Mouse (Mus musculus) small intestine, adult 2 months (tissue): ENCODE measurements around the gene Tbc1d9. TPM values are rescaled to one million over a fixed set of nuclear protein-coding genes. Genes with fewer than 3 reads are reported as not detected.
A peak's percentile ranks its signal among the peaks of the same experiment; 100 is the strongest.

Experiments
- H3K27ac ChIP-seq: fragments of 200-500 bp; 2 replicates; pipeline ENCODE4 v1.5.1; 2012; ENCODE audit warnings: low read depth, low read length, control low read depth, inconsistent platforms; ENCODE audit not compliant: insufficient read depth
- H3K27me3 ChIP-seq: fragments of 200-500 bp; 2 replicates; pipeline ENCODE4 v1.6.1; 2012; ENCODE audit warnings: mild to moderate bottlenecking, moderate library complexity, low read length, inconsistent platforms; ENCODE audit not compliant: control insufficient read depth, insufficient read depth
- H3K36me3 ChIP-seq: fragments of 200-500 bp; 2 replicates; pipeline ENCODE4 v1.6.1; 2012; ENCODE audit warnings: mild to moderate bottlenecking, low read length, control low read depth, inconsistent platforms; ENCODE audit not compliant: control insufficient read depth, insufficient read depth
- H3K4me1 ChIP-seq: fragments of 200-500 bp; 2 replicates; pipeline ENCODE4 v1.6.1; 2012; ENCODE audit warnings: low read length, inconsistent platforms, mixed read lengths; ENCODE audit not compliant: control insufficient read depth, insufficient read depth, insufficient read length
- H3K4me3 ChIP-seq: fragments of 200-500 bp; 2 replicates; pipeline ENCODE4 v1.5.1; 2012; ENCODE audit warnings: low read depth, mild to moderate bottlenecking, control low read depth, inconsistent platforms, low read length, moderate library complexity
- CTCF ChIP-seq: fragments of 200-500 bp; IDR thresholded peaks from 2 replicates; pipeline ENCODE4 v1.5.1; 2012; ENCODE audit warnings: low read depth, mild to moderate bottlenecking, control low read depth, inconsistent platforms, low read length, moderate library complexity, mixed read lengths; ENCODE audit not compliant: insufficient replicate concordance, insufficient read length; ENCODE audit errors: extremely low read depth
- POLR2A ChIP-seq: fragments of 200-500 bp; IDR thresholded peaks from 2 replicates; pipeline ENCODE4 v1.6.1; 2012; ENCODE audit warnings: low read depth, mild to moderate bottlenecking, control low read depth, inconsistent platforms, low read length, moderate library complexity
- WGBS: fragments of 180-500 bp; shearing (Covaris S2); methylation state at CpG from one replicate; pipeline ENCODE4 v1.1.7; 2018; 5-methylcytosine and 5-hydroxymethylcytosine counted together
- polyA plus RNA-seq: library from polyadenylated mRNA; depleted of rRNA; stranded (reverse); fragments of >200 nt; gene quantifications from 2 replicates; pipeline ENCODE4 v1.2.3, GENCODE M21; 2012

Tbc1d9 gene
- polyA plus RNA-seq, 1 experiment = 8.9 TPM

DNA sequence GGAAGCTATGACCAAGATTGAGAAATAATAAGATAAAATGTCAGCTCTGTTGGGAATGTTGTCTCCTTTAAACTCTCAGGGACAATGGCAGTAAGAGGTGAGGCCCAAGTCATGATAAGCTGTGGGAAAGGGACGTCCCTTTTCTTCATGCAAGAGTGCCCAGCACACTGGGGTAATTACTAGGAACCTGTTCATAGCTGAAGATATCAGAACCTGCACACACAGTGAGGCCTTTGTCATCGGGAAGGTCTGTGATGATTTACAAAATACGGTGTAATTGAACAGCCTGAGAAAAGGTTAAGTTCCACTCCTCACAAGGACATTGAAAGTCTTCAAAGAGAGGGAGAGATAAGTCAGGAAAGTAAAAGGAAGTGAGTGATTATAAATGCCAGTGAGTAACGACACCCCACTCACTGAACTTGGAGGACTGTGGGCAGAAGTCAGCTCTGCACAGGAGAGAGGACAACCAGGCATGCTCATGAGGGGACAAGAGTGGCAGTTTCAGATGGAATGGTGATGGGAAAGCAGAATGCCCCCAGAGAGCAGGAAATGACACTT lies 24.5 kb downstream of the Tbc1d9 start:
- no peaks in the 10 kb centered on the region for H3K27me3 ChIP-seq
- WGBS = 16% methylated on average over 4 of the region's 4 CpGs
- TF ChIP-seq CTCF (no peak), POLR2A (no peak)
- peaks cover 10% of the 10 kb centered on the region; the same call in 1 of the 2 replicates for H3K4me1 ChIP-seq
- no peak overlapping the region for H3K4me3 ChIP-seq
- H3K36me3 ChIP-seq = no peaks in the 10 kb centered on the region; the same call in 1 of the 2 replicates
- peak overlapping the region; percentile 32; the same call in 1 of the 2 replicates for H3K27ac ChIP-seq

DNA sequence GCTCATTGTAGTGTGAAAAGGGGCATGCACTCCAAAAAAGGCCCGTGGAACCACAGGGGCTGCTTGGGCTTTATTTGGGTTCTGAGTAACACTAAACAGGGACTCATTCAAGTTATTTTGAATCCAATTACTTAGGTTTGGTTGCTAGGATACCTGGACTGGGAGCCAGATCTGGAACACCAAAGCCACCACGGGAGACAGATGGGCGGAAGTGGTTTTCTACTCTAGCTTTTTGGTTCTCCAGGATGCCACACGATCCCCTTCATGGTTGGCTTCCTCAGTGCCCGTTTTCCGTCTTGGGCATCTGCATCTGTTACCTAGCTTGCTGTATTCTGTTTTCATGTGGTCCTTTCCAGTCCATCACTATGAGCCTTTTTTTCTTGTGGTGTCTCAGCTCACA lies 30.9 kb downstream of the Tbc1d9 start:
- Histone ChIP-seq H3K4me1 (peaks cover 10% of the 10 kb centered on the region; the same call in 1 of the 2 replicates), H3K4me3 (no peak overlapping the region), H3K27ac (no peak overlapping the region), H3K27me3 (no peaks in the 10 kb centered on the region), H3K36me3 (no peaks in the 10 kb centered on the region; the same call in 1 of the 2 replicates)
- no peak for TF ChIP-seq POLR2A
- TF ChIP-seq CTCF = no peak
- 80% methylated on average over 6 of the region's 6 CpGs for WGBS

DNA sequence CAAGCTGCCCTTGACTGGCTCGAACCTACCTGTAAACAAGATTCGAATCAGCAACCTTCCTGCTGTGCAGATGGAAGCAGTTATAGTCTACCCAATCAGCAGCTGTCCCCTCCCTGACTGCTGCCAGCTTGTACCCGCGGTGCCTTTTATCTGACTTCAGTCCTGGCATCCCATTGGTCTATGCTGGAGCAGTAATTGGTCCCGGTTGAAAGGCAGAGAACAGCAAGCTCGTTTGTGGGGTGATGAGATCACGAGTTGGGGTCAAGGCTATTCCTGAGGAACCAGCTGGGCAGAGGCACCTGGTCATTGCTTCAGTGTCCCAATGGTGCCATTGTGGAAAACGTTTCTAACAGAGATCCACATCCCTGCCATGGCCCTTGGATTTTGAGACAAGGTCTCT lies 34.6 kb downstream of the Tbc1d9 start:
- 34% methylated on average over 8 of the region's 8 CpGs for WGBS
- Histone ChIP-seq H3K36me3 (no peaks in the 10 kb centered on the region), H3K4me1 (peaks cover 10% of the 10 kb centered on the region; the same call in 1 of the 2 replicates), H3K27me3 (no peaks in the 10 kb centered on the region), H3K4me3 (no peak overlapping the region; the same call in 1 of the 2 replicates), H3K27ac (peak overlapping the region; percentile 63; the same call in 1 of the 2 replicates)
- no peak for TF ChIP-seq CTCF
- TF ChIP-seq POLR2A = no peak

DNA sequence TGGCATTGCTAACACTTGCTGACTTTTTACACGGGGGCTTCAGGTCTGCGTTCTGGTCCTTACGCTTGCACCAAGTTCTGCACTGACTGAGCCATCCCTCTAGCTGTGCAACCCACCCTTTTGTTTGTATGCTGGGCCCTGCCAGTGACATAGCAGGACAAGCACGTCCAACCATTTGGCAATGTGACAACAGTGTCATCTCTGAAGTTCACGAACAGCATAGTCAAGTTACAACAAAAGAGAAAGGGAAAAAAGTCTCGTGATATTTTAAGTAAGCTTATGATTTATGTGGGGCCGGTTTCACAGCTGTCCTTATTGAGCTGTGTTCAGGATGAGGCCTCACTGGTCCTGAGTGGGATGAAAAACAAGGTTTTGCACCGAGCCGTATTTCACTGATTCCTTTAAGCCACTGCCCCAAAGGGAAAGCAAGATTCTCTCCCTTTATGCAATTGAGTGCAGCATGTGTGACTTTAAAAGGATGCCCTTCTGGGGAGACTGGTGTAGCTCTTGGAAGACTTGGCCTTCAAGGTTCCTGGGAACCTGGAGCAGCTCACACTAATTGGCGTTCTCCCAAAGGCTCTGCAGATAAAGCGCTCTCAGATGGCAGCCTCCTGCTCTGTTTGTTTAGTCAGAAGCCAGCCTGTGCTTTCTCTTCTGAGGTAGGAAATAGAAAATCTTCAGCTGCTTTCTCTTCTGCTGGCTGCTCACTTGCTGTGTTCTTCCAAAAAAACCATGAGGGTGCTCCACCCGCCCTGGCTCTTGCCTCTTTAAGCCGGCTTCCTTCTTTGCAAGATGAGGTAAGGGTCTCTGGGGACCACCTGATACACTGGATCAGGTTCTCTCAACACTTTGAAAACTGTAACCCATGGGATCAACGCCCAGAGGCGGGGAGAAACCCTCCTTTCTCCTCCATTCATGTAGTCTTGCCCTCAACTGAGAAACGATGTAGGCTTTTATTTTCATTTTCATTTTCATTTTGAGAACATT lies 35.3 kb downstream of the Tbc1d9 start:
- Histone ChIP-seq H3K4me3 (peak overlapping the region; percentile 53), H3K27me3 (no peaks in the 10 kb centered on the region), H3K27ac (peak overlapping the region; percentile 63), H3K36me3 (no peaks in the 10 kb centered on the region), H3K4me1 (peaks cover 10% of the 10 kb centered on the region; the same call in 1 of the 2 replicates)
- TF ChIP-seq CTCF = no peak
- no peak for TF ChIP-seq POLR2A
- 21% methylated on average over 16 of the region's 16 CpGs for WGBS

DNA sequence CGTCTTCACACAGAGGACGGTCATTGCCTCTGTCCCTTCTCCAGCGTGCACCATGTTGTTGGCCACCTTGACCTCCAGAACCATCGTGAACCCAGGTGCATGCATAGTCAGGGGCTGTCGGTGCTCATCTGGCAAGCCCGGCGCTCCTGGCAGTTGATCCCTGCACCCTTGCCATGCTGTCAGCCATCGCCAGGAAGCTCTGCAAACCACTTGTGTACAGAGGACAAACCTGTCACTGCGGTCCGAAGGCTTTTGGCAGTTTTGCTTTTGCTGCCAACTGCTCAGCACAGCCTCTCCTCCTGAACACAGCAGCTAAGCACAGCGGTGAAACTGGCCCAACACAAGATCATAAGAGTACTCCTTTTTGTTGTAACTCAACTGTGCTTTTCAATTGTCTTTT lies 37.8 kb downstream of the Tbc1d9 start:
- WGBS = 56% methylated on average over 11 of the region's 11 CpGs
- Histone ChIP-seq H3K36me3 (no peaks in the 10 kb centered on the region), H3K27ac (no peak overlapping the region), H3K4me1 (peaks cover 14% of the 10 kb centered on the region; the same call in 1 of the 2 replicates), H3K4me3 (no peak overlapping the region), H3K27me3 (no peaks in the 10 kb centered on the region)
- no peak for TF ChIP-seq POLR2A
- TF ChIP-seq CTCF = no peak

DNA sequence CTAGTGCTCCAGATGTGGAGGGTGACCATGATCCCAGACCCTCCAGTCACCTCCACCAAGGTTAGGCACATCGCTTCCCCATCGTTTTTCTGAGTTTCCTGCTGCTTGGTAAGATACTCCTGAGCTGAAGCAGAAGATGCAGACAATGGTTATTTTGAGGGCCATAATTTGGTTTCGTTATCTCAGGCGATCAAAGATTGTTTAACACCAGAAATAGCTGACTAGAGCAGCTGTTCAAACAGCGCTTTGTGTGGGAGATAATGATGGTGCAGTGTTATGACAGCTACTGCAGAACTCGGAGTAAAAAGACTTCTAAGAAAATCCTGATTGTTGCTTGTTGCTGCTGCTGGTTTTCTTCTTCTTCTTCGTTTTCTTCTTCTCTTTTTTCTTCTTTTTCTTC lies 40.8 kb downstream of the Tbc1d9 start:
- H3K4me3 ChIP-seq = no peak overlapping the region
- H3K27ac ChIP-seq = no peak overlapping the region
- no peaks in the 10 kb centered on the region for H3K36me3 ChIP-seq
- H3K4me1 ChIP-seq = peaks cover 4% of the 10 kb centered on the region; the same call in 1 of the 2 replicates
- TF ChIP-seq CTCF (no peak), POLR2A (no peak)
- H3K27me3 ChIP-seq = no peaks in the 10 kb centered on the region
- whole genome bisulfite sequencing = 28% methylated on average over 7 of the region's 7 CpGs

DNA sequence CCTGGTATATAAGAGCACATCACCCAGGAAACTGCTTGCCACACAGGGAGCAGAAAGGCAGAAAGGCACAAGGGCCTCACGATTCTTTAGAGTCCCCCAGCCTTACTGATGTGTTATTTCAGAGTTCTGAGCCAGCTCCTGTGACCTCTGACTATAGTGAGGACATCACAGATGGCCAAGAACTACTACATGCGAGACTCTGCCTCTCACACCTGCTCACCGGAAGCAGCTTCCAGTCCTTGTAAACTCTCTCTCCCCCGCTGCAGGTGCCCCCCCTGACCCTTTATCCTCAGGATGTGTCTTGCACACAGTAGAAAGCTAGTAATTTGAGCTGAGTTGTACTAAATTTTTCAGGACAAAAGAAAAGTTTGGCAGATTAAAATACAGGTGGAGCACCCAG lies 44.4 kb downstream of the Tbc1d9 start:
- H3K4me3 ChIP-seq = no peak overlapping the region

More for the DNA sequence above, 44.4 kb downstream of the Tbc1d9 start:
- Histone ChIP-seq H3K27me3 (no peaks in the 10 kb centered on the region), H3K4me1 (peaks cover 4% of the 10 kb centered on the region; the same call in 1 of the 2 replicates), H3K36me3 (no peaks in the 10 kb centered on the region), H3K27ac (no peak overlapping the region)
- no peak for TF ChIP-seq CTCF
- no peak for TF ChIP-seq POLR2A
- WGBS = 79% methylated on average over 4 of the region's 4 CpGs
